Mouse (Mus musculus) spleen, postnatal 10 days (tissue): ENCODE results near the gene Slc30a2.
A peak's percentile ranks its signal among the peaks of the same experiment; 100 is the strongest.

Experiments used
- DNase-seq, 2 experiments: peaks; one replicate each; pipeline ENCODE4 v3.0.0; 2021 to 2022; ENCODE audit warnings: low spot score in 2 of 2

Gene Slc30a2

DNA sequence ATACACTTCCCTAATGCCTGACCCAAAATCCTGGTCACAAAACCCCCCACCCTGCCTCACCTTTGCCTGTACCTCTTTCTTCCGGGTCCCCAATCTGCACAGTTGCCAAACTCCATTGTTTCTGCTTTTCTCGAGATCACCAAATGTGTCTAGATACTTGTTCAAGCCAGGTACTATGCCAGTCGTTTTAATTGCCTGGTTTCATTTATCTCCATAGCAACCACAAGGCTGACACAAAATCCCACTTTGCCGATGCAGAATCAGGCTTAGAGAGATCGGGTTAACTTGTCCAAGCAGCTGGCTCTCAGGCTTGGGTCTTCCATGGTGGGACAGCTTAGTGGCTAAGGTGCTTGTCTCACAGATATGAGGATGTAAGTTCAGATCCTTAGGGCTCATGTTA, 57.2 kb downstream of the Slc30a2 start:
- DNase-seq = no peak

DNA sequence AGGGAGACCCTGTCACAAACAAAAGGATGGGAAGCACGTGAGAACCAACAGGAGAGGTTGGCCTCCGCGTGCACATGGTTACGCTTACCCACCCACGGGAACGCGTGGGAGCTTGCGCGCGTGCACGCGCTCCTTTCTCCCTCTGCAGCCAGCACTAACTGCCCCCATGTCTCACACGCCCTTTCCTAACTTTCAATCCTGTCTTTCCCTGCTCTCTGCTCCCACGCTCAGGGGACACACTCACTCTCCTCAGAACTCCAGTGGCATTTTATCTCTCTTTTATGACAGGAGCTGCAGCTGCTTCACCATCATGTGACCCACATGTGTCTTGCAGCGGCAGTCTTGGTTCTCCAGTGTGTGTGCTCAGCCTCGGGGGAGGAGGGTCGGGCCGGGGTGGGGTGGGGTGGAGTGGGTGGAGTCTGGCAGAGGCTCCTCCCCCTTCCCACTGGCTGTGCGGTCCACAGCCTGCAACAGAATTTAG, 58.2 kb downstream of the Slc30a2 start:
- peak in 1 of 2 experiments; percentile 63 for DNase-seq

- no peak for DNase-seq
Measured at GRCm38 (mm10) chr4:134401856-134402570, 59.0 kb downstream of the Slc30a2 start.

DNA sequence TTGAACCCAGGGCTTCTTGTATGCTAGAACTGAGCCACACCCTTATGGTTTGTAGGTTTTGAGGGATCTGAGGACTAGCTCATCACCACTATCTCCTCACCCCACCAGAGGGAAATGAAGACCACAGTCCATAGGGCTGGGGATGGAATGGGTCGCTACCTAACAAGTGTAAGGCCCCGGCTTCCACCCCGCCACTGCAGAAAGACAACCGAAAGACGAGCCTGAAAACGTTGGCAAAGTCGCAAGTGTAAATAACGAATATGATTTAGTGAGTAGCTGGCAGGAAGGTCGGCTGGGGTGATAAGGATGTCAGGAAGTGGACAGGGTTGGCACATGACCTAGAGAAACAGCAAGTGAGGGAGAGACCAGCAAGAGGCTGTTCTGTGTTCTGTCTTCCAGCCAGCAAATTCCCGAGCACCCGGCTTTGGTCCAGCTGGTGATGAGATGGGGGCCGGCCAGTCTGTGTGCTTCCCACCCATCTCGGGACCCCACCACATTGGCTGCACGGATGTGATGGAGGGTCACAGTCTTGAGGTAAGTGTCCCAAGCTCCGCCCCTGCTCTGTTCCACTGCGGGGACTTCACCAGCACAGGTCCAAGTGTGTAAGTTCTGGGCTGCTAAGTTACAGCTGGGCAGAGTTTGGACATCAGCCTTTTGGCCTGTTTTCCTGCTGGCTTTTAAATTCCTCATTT, 59.7 kb downstream of the Slc30a2 start:
- no peak for DNase-seq

- no peak for DNase-seq
Measured at GRCm38 (mm10) chr4:134403721-134404120, 60.7 kb downstream of the Slc30a2 start.
